Mouse (Mus musculus): ENCODE data around the gene Slc5a8. TPM values are rescaled to one million over a fixed set of nuclear protein-coding genes. Genes with fewer than 3 reads are reported as not detected.

Slc5a8 gene
- polyA plus RNA-seq, 1 experiment from 2014 or later, result 0.02 TPM

Other genes starting within 250 kb of the Slc5a8 start
- gene Spic, start 201.0 kb upstream of the Slc5a8 start, polyA plus RNA-seq (2015; fragmentation: Nextera tagmentation; extraction: Ambion mirVana), result 11.7 and 12.9 TPM in 2 replicates
- gene Arl1, start 155.1 kb upstream of the Slc5a8 start, polyA plus RNA-seq (2015; fragmentation: Nextera tagmentation; extraction: Ambion mirVana), result 57.7 and 62.5 TPM in 2 replicates
- 4.9 and 5.1 TPM in 2 replicates for gene Utp20, start 59.2 kb upstream of the Slc5a8 start, polyA plus RNA-seq (2015; fragmentation: Nextera tagmentation; extraction: Ambion mirVana)

Measured in liver, embryonic 15.5 days (tissue).